Mouse (Mus musculus): ENCODE data around the gene Qsox1.
A peak's percentile ranks its signal among the peaks of the same experiment; 100 is the strongest.

The Qsox1 gene

GRCm38 (mm10) chr1:155812581-155813499 is at the start of gene Qsox1:
TSS of gene Qsox1 (minus strand) at chr1:155812889.
- DNase-seq (ENCODE audit: low spot score in 2 of 2) = peak; percentile 77 to 85

- DNase-seq (ENCODE audit: low spot score in 2 of 2) = no peak
Measured at GRCm38 (mm10) chr1:155854926-155855702, 42.4 kb upstream of the Qsox1 start.

- DNase-seq (ENCODE audit: low spot score in 2 of 2) = no peak
Measured at GRCm38 (mm10) chr1:155853009-155853408, 40.3 kb upstream of the Qsox1 start.

GRCm38 (mm10) chr1:155844235-155844634 is 31.5 kb upstream of the Qsox1 start:
- DNase-seq (ENCODE audit: low spot score in 2 of 2) = no peak

GRCm38 (mm10) chr1:155843538-155843937 is 30.8 kb upstream of the Qsox1 start:
- DNase-seq (ENCODE audit: low spot score in 2 of 2) = no peak

GRCm38 (mm10) chr1:155835667-155836066 is 23.0 kb upstream of the Qsox1 start:
- DNase-seq (ENCODE audit: low spot score in 2 of 2) = no peak

GRCm38 (mm10) chr1:155833610-155834009 is 20.9 kb upstream of the Qsox1 start:
- DNase-seq (ENCODE audit: low spot score in 2 of 2) = no peak

GRCm38 (mm10) chr1:155831958-155832357 is 19.3 kb upstream of the Qsox1 start:
- no peak for DNase-seq (ENCODE audit: low spot score in 2 of 2)

GRCm38 (mm10) chr1:155830861-155831260 is 18.2 kb upstream of the Qsox1 start:
- DNase-seq (ENCODE audit: low spot score in 2 of 2) = no peak

- DNase-seq (ENCODE audit: low spot score in 2 of 2) = no peak
Measured at GRCm38 (mm10) chr1:155827703-155828295, 15.1 kb upstream of the Qsox1 start.

GRCm38 (mm10) chr1:155826803-155827395 is 14.2 kb upstream of the Qsox1 start:
- no peak for DNase-seq (ENCODE audit: low spot score in 2 of 2)

- no peak for DNase-seq (ENCODE audit: low spot score in 2 of 2)
Measured at GRCm38 (mm10) chr1:155825940-155826716, 13.4 kb upstream of the Qsox1 start.

GRCm38 (mm10) chr1:155820646-155821045 is 8.0 kb upstream of the Qsox1 start:
- no peak for DNase-seq (ENCODE audit: low spot score in 2 of 2)

- DNase-seq (ENCODE audit: low spot score in 2 of 2) = no peak
Measured at GRCm38 (mm10) chr1:155816167-155816566, 3.5 kb upstream of the Qsox1 start.

- no peak for DNase-seq (ENCODE audit: low spot score in 2 of 2)
Measured at GRCm38 (mm10) chr1:155811995-155812580, 601 bp downstream of the Qsox1 start.

- no peak for DNase-seq (ENCODE audit: low spot score in 2 of 2)
Measured at GRCm38 (mm10) chr1:155810616-155811015, 2.1 kb downstream of the Qsox1 start.

GRCm38 (mm10) chr1:155809706-155810442 is 2.8 kb downstream of the Qsox1 start:
- no peak for DNase-seq (ENCODE audit: low spot score in 2 of 2)

- no peak for DNase-seq (ENCODE audit: low spot score in 2 of 2)
Measured at GRCm38 (mm10) chr1:155808261-155808660, 4.4 kb downstream of the Qsox1 start.

GRCm38 (mm10) chr1:155805607-155806006 is 7.1 kb downstream of the Qsox1 start:
- no peak for DNase-seq (ENCODE audit: low spot score in 2 of 2)
